19 mouse cellular contexts compared by ENCODE assay signal in genomic region chr7:141669097-141669496, GRCm38 (mm10). TPM values are rescaled to one million over a fixed set of nuclear protein-coding genes. Genes with fewer than 3 reads are reported as not detected.
"Had no signal": no experiment of that assay in that cellular context is flagged by ENCODE, and none has a peak within 500 bp of the region (broad histone marks: within the 10 kb centered on the region; RNA-seq: fewer than 3 reads in every experiment).

No protein-coding gene starts in this region.

RNA-seq across cellular contexts. Expression of gene Muc6, which starts 14.0 kb away (rescaled TPM):
- total RNA-seq: heart, postnatal 10 days; heart, postnatal 14 days; heart, postnatal 25 days; heart, postnatal 36 days; heart, postnatal 4 days; hematopoietic stem cell, adult 5-6 weeks; hindbrain, postnatal 0 days; layer of hippocampus, adult 18-20 months; layer of hippocampus, adult 2 months; layer of hippocampus, adult 8-10 months; layer of hippocampus, postnatal 10 days; layer of hippocampus, postnatal 14 days; layer of hippocampus, postnatal 25 days; layer of hippocampus, postnatal 36 days; left cerebral cortex, adult 18-20 months; left cerebral cortex, adult 2 months; left cerebral cortex, adult 8-10 months had no signal

RNA-seq across cellular contexts. Expression of gene Muc2, which starts 21.0 kb away (rescaled TPM):
- total RNA-seq: heart, postnatal 25 days; heart, postnatal 36 days; hematopoietic stem cell, adult 5-6 weeks; layer of hippocampus, adult 18-20 months had no signal
- polyA plus RNA-seq: heart, postnatal 0 days; inflammation-experienced regulatory T-cells, adult 6 months had no signal
